Mouse (Mus musculus) spleen, adult 2 months (tissue): ENCODE results near the gene Hist1h2bn. TPM values are rescaled to one million over a fixed set of nuclear protein-coding genes. Genes with fewer than 3 reads are reported as not detected.
"Not testable (repeated sequence)": the region's sequence is repeated elsewhere in the genome, so short reads cannot be mapped to it uniquely, and the experiment has no call there.

Experiments used
- DNase-seq, 2 experiments: peaks; one replicate each; pipeline versions ENCODE4 v3.0.0 to v3.0.0-alpha.2; 2012 to 2021; ENCODE audit warnings: low spot score in 2 of 2, low read depth in 1 of 2
- H3K27ac ChIP-seq: fragments of 200-500 bp; 2 replicates; pipeline ENCODE4 v1.5.1; 2012; ENCODE audit warnings: low read length, inconsistent platforms; ENCODE audit not compliant: insufficient read depth
- H3K27me3 ChIP-seq: fragments of 200-500 bp; 2 replicates; pipeline ENCODE4 v1.6.1; 2012; ENCODE audit warnings: mild to moderate bottlenecking, moderate library complexity, low read length, inconsistent platforms; ENCODE audit not compliant: control insufficient read depth, insufficient read depth
- H3K36me3 ChIP-seq: fragments of 200-500 bp; 2 replicates; pipeline ENCODE4 v1.6.1; 2012; ENCODE audit warnings: mild to moderate bottlenecking, low read length, inconsistent platforms; ENCODE audit not compliant: control insufficient read depth, insufficient read depth
- H3K4me1 ChIP-seq: fragments of 200-500 bp; 2 replicates; pipeline ENCODE4 v1.6.1; 2011; ENCODE audit warnings: inconsistent platforms; ENCODE audit not compliant: control insufficient read depth, insufficient read depth, insufficient read length
- H3K4me3 ChIP-seq: fragments of 200-500 bp; 2 replicates; pipeline ENCODE4 v1.5.1; 2011; ENCODE audit warnings: mild to moderate bottlenecking, inconsistent platforms; ENCODE audit not compliant: insufficient read depth, insufficient read length; ENCODE audit errors: extremely low read depth
- CTCF ChIP-seq: fragments of 200-500 bp; IDR thresholded peaks from 2 replicates; pipeline ENCODE4 v1.5.1; 2011; ENCODE audit warnings: mild to moderate bottlenecking, inconsistent platforms; ENCODE audit not compliant: insufficient read depth, insufficient read length, insufficient replicate concordance; ENCODE audit errors: extremely low read depth
- POLR2A ChIP-seq: fragments of 200-500 bp; IDR thresholded peaks from 2 replicates; pipeline ENCODE4 v1.6.1; 2011; ENCODE audit warnings: low read depth, low read length, inconsistent platforms
- WGBS: fragments of 180-500 bp; shearing (Covaris S2); methylation state at CpG from one replicate; pipeline ENCODE4 v1.1.7; 2018; 5-methylcytosine and 5-hydroxymethylcytosine counted together
- polyA plus RNA-seq: library from polyadenylated mRNA; depleted of rRNA; stranded (reverse); fragments of >200 nt; gene quantifications from 2 replicates; pipeline ENCODE4 v1.2.3, GENCODE M21; 2012; rRNA removed

Hist1h2bn gene
- polyA plus RNA-seq, 1 experiment: 29.0 TPM

DNA sequence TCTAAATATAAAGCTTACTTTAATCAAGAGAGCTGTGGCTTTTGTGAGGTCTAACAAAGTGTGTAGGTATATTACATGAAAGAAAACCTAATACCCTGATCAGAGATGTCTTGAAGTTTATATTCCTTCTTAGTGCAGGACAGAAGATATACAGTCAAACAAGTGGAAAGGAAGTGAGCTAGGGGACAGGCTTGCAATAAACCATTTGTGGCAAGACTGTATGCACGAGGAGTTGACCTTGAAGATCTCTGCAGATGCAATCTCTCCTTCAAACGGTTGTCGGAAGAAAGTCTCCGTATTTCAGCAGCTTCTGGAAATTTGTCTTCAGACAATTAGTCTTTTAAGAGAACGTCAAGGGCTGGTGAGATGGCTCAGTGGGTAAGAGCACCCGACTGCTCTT, 36.0 kb downstream of the Hist1h2bn start:
- TF ChIP-seq CTCF (no peak), POLR2A (no peak)
- Histone ChIP-seq H3K4me1 (no peaks in the 10 kb centered on the region), H3K36me3 (no peaks in the 10 kb centered on the region), H3K27me3 (no peaks in the 10 kb centered on the region), H3K4me3 (no peak overlapping the region), H3K27ac (no peak overlapping the region)
- no peak for DNase-seq
- 65% methylated on average over 6 of the region's 6 CpGs for WGBS

GRCm38 (mm10) chr13:21790601-21791283, 36.8 kb downstream of the Hist1h2bn start:
- no peaks in the 10 kb centered on the region for H3K27me3 ChIP-seq
- no peaks in the 10 kb centered on the region for H3K4me1 ChIP-seq
- 64% methylated on average over 18 of the region's 18 CpGs for WGBS
- H3K27ac ChIP-seq: no peak overlapping the region
- no peak overlapping the region for H3K4me3 ChIP-seq
- no peaks in the 10 kb centered on the region for H3K36me3 ChIP-seq
- TF ChIP-seq POLR2A (no peak), CTCF (no peak)
- DNase-seq: no peak

GRCm38 (mm10) chr13:21795584-21795983, 41.7 kb downstream of the Hist1h2bn start:
- no peak for DNase-seq
- Histone ChIP-seq H3K27me3 (no peaks in the 10 kb centered on the region), H3K4me3 (no peak overlapping the region), H3K4me1 (no peaks in the 10 kb centered on the region), H3K36me3 (no peaks in the 10 kb centered on the region), H3K27ac (no peak overlapping the region)
- TF ChIP-seq POLR2A (no peak), CTCF (no peak)
- 94% methylated on average over 7 of the region's 7 CpGs for WGBS

DNA sequence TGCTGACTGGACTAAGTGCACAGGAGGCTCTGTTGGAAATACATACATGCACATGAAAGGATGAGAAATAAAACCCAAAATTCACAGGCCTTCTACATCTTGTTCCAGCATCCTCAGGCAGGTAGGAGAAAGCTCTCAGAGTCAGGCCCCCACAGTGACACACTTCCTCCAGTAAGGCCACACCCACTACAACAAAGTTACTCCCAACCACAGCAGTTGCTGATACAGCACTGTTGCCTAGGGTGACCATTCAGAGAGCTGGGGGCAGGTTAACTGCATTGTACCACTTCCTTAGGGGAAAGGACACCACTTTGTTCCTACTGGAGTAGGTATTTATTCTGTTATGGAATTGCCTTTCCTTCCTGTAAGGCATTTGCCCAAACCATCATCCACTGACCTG, 43.2 kb downstream of the Hist1h2bn start:
- not testable (repeated sequence) for H3K36me3 ChIP-seq, H3K4me3 ChIP-seq, H3K27ac ChIP-seq, H3K27me3 ChIP-seq, DNase-seq, H3K4me1 ChIP-seq

DNA sequence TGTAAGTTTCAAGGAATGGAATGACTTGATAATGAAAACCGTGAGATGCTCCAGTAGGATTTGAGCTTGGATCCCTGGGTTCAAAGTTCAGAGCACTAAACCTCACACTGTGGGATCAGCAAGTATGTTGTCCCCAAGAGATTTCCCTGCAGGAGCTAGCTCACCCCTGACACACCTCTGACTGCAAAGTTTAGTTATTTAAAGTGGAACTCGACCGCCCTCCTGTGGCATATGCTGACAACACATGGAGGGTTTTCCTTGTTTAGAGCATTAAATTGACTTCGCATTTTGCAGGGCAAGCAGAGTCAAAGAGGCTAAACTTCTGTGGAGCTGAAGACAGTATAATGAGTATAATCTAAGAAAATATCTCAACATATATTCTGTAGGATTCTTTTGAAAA, 49.1 kb downstream of the Hist1h2bn start:
- not testable (repeated sequence) for DNase-seq, H3K4me1 ChIP-seq, H3K27me3 ChIP-seq, H3K27ac ChIP-seq, H3K4me3 ChIP-seq, H3K36me3 ChIP-seq
- WGBS: no CpG with 5 or more reads among the region's 4 CpGs

Other genes starting within 250 kb of the Hist1h2bn start
- 1.6 and 2.0 TPM in 2 replicates for gene Zkscan8, start 223.0 kb upstream of the Hist1h2bn start, polyA plus RNA-seq
- gene Olfr1366, start 211.3 kb upstream of the Hist1h2bn start, polyA plus RNA-seq: not detected in 2 replicates
- not detected in 2 replicates for gene Olfr1535, start 194.2 kb upstream of the Hist1h2bn start, polyA plus RNA-seq
- gene Olfr1364, start 172.4 kb upstream of the Hist1h2bn start, polyA plus RNA-seq: not detected in 2 replicates
- gene Olfr1362, start 140.1 kb upstream of the Hist1h2bn start, polyA plus RNA-seq: not detected in 2 replicates
- gene Olfr11, start 111.6 kb upstream of the Hist1h2bn start, polyA plus RNA-seq: not detected in 2 replicates
- gene Olfr1361, start 90.7 kb upstream of the Hist1h2bn start, polyA plus RNA-seq: not detected in 2 replicates
- not detected in 2 replicates for gene Olfr1360, start 76.7 kb upstream of the Hist1h2bn start, polyA plus RNA-seq
- not detected in 2 replicates for gene Olfr1359, start 56.0 kb upstream of the Hist1h2bn start, polyA plus RNA-seq
- gene Hist1h2bl, start 38.0 kb upstream of the Hist1h2bn start, polyA plus RNA-seq: 18.0 and 18.4 TPM in 2 replicates
- gene Hist1h2ai, start 37.7 kb upstream of the Hist1h2bn start, polyA plus RNA-seq: 40.4 and 81.0 TPM in 2 replicates
- 81.3 and 147 TPM in 2 replicates for gene Hist1h3h, start 36.5 kb upstream of the Hist1h2bn start, polyA plus RNA-seq
- 6.5 and 12.9 TPM in 2 replicates for gene Hist1h2bm, start 32.1 kb upstream of the Hist1h2bn start, polyA plus RNA-seq
- gene Hist1h4j, start 19.1 kb upstream of the Hist1h2bn start, polyA plus RNA-seq: 9.1 and 9.5 TPM in 2 replicates
- 82.1 and 92.4 TPM in 2 replicates for gene Hist1h4k, start 3.6 kb upstream of the Hist1h2bn start, polyA plus RNA-seq
- gene Hist1h2ak, start 296 bp upstream of the Hist1h2bn start, polyA plus RNA-seq: 51.8 and 65.5 TPM in 2 replicates
- 2.3 and 3.2 TPM in 2 replicates for gene Hist1h1b, start 26.5 kb downstream of the Hist1h2bn start, polyA plus RNA-seq
- gene Hist1h3i, start 29.2 kb downstream of the Hist1h2bn start, polyA plus RNA-seq: 77.1 and 125 TPM in 2 replicates
- gene Hist1h2an, start 33.1 kb downstream of the Hist1h2bn start, polyA plus RNA-seq: 15.5 and 52.1 TPM in 2 replicates
- gene Hist1h2bp, start 33.3 kb downstream of the Hist1h2bn start, polyA plus RNA-seq: 1.7 and 13.4 TPM in 2 replicates
- 32.5 and 59.8 TPM in 2 replicates for gene Hist1h2bq, start 56.1 kb downstream of the Hist1h2bn start, polyA plus RNA-seq
- not detected in 2 replicates for gene Hist1h2ao, start 56.3 kb downstream of the Hist1h2bn start, polyA plus RNA-seq
- gene Hist1h4m, start 57.6 kb downstream of the Hist1h2bn start, polyA plus RNA-seq: not detected in 2 replicates
- 61.9 and 76.0 TPM in 2 replicates for gene Hist1h4n, start 78.1 kb downstream of the Hist1h2bn start, polyA plus RNA-seq
- 366 and 1,278 TPM in 2 replicates for gene Hist1h2ap, start 79.4 kb downstream of the Hist1h2bn start, polyA plus RNA-seq
- gene Hist1h2br, start 79.6 kb downstream of the Hist1h2bn start, polyA plus RNA-seq: 28.5 and 55.0 TPM in 2 replicates
- gene Zfp184, start 191.0 kb downstream of the Hist1h2bn start, polyA plus RNA-seq: 0.05 and 0.11 TPM in 2 replicates
- gene Pom121l2, start 227.1 kb downstream of the Hist1h2bn start, polyA plus RNA-seq: not detected in 2 replicates